Mouse (Mus musculus) central nervous system, embryonic 18 days (tissue): ENCODE measurements around the gene Map7d1. TPM values are rescaled to one million over a fixed set of nuclear protein-coding genes. Genes with fewer than 3 reads are reported as not detected.

Source experiments
- polyA plus RNA-seq: library from polyadenylated mRNA; depleted of rRNA; stranded (reverse); fragments of >200 nt; gene quantifications from 2 replicates; pipeline ENCODE4 v1.2.3, GENCODE M21; 2012; rRNA removed

Gene Map7d1
- 150 and 154 TPM in 2 replicates for polyA plus RNA-seq

DNA sequence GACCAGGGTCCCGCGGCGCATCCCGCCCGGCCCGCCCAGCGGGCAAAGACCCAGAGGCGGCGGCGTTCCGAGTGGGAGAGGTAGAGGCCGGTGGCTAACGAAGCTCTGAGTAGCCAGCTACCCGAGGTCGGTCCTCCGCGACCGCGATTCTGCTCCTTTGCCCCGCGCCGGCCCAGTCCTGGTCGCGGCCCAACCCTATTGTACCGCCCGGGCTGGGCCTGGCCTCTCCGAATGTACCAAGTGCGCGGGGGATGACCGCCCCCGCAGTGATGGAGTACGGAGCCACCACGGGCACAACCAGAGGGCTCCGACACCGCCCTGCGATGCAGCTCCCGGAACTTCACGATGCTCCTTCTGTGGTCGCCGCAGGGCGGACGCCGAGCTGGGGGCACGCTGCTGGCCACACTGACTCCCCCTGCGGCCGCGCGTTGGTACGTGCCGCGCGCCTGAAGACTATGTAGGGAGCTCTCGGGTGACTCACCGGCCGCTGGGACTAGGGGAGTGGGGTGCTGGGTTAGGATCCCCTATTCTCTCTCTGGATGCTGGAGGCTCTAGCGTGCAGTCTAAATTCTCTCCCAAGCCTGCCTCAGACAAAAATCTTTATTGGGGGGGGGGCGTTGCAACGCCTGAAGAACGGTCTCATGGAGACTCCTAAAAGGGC lies at the start of gene Map7d1:
Map7d1 (minus strand) TSS at position 213 of the 661 bp plus-strand sequence.

DNA sequence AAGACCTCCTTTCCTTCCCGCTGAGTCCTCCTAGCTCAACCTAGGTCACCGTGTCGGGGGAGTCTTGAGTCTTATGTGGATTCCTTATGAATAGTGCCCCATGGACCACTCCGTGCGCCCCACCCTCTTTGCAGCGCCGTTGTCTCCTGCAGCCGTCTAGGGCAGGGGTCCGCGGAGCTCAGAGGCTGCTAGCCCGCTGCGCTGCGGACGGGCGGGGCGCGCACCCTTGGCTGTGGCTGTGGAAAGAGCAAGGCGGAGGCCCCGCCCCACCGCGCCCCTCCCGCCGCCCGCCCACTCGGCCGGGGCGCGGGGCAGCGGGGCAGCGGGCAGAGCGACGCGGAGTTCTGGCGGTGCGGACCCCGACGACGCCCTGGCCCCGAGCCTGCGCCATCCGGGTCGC lies 30.3 kb upstream of the Map7d1 start, which contains the start of gene Col8a2:
Col8a2 (plus strand) TSS at position 302 of the 400 bp plus-strand sequence.

DNA sequence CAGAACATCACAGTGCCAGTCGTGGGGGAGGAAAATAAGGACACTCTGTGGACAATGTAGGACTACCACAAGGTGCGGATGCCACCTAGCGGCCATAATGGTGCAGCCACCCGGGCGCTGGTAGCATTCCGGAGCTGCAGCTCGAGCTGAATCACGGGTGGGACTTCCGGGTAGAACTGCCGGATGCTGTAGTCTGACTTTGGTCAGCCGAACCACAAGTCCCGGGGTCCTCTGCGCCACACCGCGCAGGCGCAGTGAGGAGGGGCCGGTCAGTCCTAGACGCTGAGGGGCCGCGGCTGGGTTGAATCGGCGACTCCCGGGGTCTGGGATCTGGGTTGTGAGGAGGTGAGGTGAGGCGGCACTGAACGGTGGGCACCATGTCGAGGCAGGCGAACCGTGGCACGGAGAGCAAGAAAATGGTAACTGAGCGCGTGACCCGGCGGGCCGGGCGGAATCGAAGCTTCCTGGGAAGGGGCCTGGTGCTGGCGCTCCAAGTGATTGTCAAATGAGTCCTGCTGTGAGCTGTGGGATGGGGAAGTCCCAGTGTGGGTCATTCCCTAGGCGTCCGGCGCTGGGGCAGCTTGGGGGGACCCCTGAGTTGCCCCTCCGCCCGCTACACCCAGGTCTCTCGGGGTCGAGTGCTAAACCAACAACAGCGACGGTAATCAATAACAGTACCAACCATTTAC lies 6.1 kb upstream of the Map7d1 start, which contains the start of gene Trappc3:
Trappc3 (plus strand) TSS at position 207 of the 689 bp plus-strand sequence.

GRCm38 (mm10) chr4:126202303-126203181 lies 53.6 kb downstream of the Map7d1 start, which contains the start of gene Thrap3:
Gene Thrap3 (minus strand): TSS chr4:126202760.

Other genes starting within 250 kb of the Map7d1 start
- 0.97 and 1.1 TPM in 2 replicates for gene Csf3r, start 231.8 kb downstream of the Map7d1 start, polyA plus RNA-seq
- 69.7 and 79.1 TPM in 2 replicates for gene Mrps15, start 209.4 kb downstream of the Map7d1 start, polyA plus RNA-seq
- 8.4 and 12.5 TPM in 2 replicates for gene Oscp1, start 197.8 kb downstream of the Map7d1 start, polyA plus RNA-seq
- gene Lsm10, start 159.7 kb downstream of the Map7d1 start, polyA plus RNA-seq: 65.5 and 68.4 TPM in 2 replicates
- 13.7 and 14.0 TPM in 2 replicates for gene Stk40, start 152.4 kb downstream of the Map7d1 start, polyA plus RNA-seq
- 13.5 and 15.8 TPM in 2 replicates for gene Eva1b, start 108.6 kb downstream of the Map7d1 start, polyA plus RNA-seq
- gene Sh3d21, start 92.9 kb downstream of the Map7d1 start, polyA plus RNA-seq: 1.1 TPM in 2 replicates
- gene Thrap3, start 53.6 kb downstream of the Map7d1 start, polyA plus RNA-seq: 98.6 and 98.7 TPM in 2 replicates
- gene Trappc3, start 6.0 kb upstream of the Map7d1 start, polyA plus RNA-seq: 170 and 181 TPM in 2 replicates
- 0.92 and 3.6 TPM in 2 replicates for gene Col8a2, start 30.4 kb upstream of the Map7d1 start, polyA plus RNA-seq
- 69.2 TPM in 2 replicates for gene Adprhl2, start 65.4 kb upstream of the Map7d1 start, polyA plus RNA-seq
- 20.8 and 26.3 TPM in 2 replicates for gene Tekt2, start 69.3 kb upstream of the Map7d1 start, polyA plus RNA-seq
- gene Ago3, start 173.2 kb upstream of the Map7d1 start, polyA plus RNA-seq: 7.7 and 8.4 TPM in 2 replicates
- gene Ago1, start 212.2 kb upstream of the Map7d1 start, polyA plus RNA-seq: 39.8 and 46.8 TPM in 2 replicates